Mouse (Mus musculus): ENCODE results near the gene Wnt9a.

DNA sequence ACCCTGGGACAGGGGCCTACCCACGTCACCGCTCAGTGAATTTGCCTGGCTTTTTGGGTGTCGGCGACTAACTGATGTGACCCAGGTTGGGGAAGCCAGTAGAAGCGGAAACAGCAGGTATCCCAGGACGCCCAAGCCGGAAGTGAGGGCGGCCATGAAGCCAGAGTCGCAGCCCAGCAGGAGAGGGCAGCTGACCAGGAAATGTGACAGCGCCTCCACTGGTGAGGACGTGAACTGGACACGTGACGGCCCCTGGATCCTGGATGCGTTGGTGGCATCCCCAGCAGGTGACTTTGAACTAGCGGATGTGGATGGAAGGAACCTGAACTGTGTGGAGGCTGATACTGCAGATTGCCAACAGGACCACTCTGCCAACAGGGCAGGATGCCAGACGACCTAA, 68.7 kb downstream of the Wnt9a start, which contains the start of gene Prss38:
- TF ChIP-seq CTCF (IDR thresholded peaks at IDR 0.05; ENCODE audit: insufficient read depth, low read depth, low read length) (no peak), POLR2A (IDR thresholded peaks at IDR 0.05; ENCODE audit: insufficient read depth, low read depth, low read length) (no peak)
